Mouse (Mus musculus) forebrain, postnatal 0 days (tissue): Measurements from ENCODE around the gene Zfp354a. TPM values are rescaled to one million over a fixed set of nuclear protein-coding genes. Genes with fewer than 3 reads are reported as not detected.

Source experiments
- ATAC-seq: fragments of 200-750 bp; cut with Nextera tagmentation; 2 replicates; pipeline ENCODE4 v1.8.0; 2017; ENCODE audit warnings: mild to moderate bottlenecking, moderate library complexity
- DNase-seq: peaks from one replicate; pipeline ENCODE4 v3.0.0-alpha.2; 2015
- H3K27ac ChIP-seq: fragments of 300-500 bp; sonication (generic); 2 replicates; pipeline ENCODE4 v1.5.1; 2014; ENCODE audit warnings: low read depth, mild to moderate bottlenecking, antibody characterized with exemption, low read length, moderate library complexity, mixed read lengths
- H3K27me3 ChIP-seq: fragments of 300-500 bp; sonication (generic); 2 replicates; pipeline ENCODE4 v1.6.1; 2014; ENCODE audit warnings: mild to moderate bottlenecking, low read length, mixed read lengths; ENCODE audit not compliant: insufficient read depth
- H3K36me3 ChIP-seq: fragments of 300-500 bp; sonication (generic); 2 replicates; pipeline ENCODE4 v1.6.1; 2014; ENCODE audit warnings: mild to moderate bottlenecking, moderate library complexity; ENCODE audit not compliant: insufficient read depth
- H3K4me1 ChIP-seq: fragments of 300-500 bp; sonication (generic); 2 replicates; pipeline ENCODE4 v1.6.1; 2014; ENCODE audit warnings: antibody characterized with exemption; ENCODE audit not compliant: insufficient read depth
- H3K4me2 ChIP-seq: fragments of 300-500 bp; sonication (generic); 2 replicates; pipeline ENCODE4 v1.6.1; 2014; ENCODE audit warnings: low read depth, mild to moderate bottlenecking, moderate library complexity
- H3K4me3 ChIP-seq: fragments of 300-500 bp; sonication (generic); 2 replicates; pipeline ENCODE4 v1.5.1; 2014; ENCODE audit warnings: low read depth, low read length, mixed read lengths
- H3K9ac ChIP-seq: fragments of 300-500 bp; sonication (generic); 2 replicates; pipeline ENCODE4 v1.6.1; 2014; ENCODE audit warnings: mild to moderate bottlenecking
- H3K9me3 ChIP-seq: fragments of 300-500 bp; sonication (generic); 2 replicates; pipeline ENCODE4 v1.6.1; 2016; ENCODE audit warnings: low read length
- CTCF ChIP-seq: sonication (generic); IDR thresholded peaks from 2 replicates; pipeline ENCODE4 v1.5.1; 2016; ENCODE audit warnings: antibody characterized with exemption, control low read depth, low read depth
- WGBS: fragments of 180-500 bp; shearing (Covaris S2); extraction: QIAGEN DNeasy Blood & Tissue Kit; methylation state at CpG from one replicate; pipeline ENCODE4 v1.1.7; 2014; 5-methylcytosine and 5-hydroxymethylcytosine counted together
- polyA plus RNA-seq: library from polyadenylated mRNA; unstranded; fragments of >200 nt; fragmentation: Nextera tagmentation; extraction: Ambion mirVana; gene quantifications from 2 replicates; pipeline ENCODE4 v1.2.1, GENCODE M21; 2015
- total RNA-seq: library from RNA; depleted of rRNA; stranded (reverse); fragments of >200 nt; gene quantifications from 2 replicates; pipeline ENCODE4 v1.2.3, GENCODE M21; 2014; rRNA removed

The Zfp354a gene
- total and polyA plus RNA-seq, 2 experiments from 2014 or later = 9.8 to 20.4 TPM

DNA sequence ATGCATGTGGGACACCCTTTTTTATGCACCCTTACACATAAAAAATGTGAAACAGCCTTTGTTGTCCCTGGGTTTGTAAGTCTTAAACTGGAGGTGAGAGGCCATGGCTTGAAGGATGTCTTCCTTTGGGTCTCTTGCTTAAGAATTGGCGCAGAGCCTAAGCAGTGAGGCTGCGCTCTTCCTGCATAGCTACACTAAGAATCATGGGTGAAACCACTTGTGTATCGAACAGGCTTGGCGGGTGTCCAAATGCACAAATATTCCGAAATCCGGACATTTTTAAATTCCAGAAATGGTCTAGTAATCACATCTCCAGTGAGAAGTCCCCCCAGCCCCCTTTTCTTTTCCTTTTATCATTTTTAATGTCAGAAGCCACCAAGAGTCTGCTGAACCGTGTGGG lies 4.2 kb downstream of the Zfp354a start:
- Histone ChIP-seq H3K27me3 (no peaks in the 10 kb centered on the region), H3K4me2 (no peak overlapping the region), H3K27ac (no peak overlapping the region), H3K9ac (no peak overlapping the region), H3K4me3 (no peak overlapping the region), H3K9me3 (no peaks in the 10 kb centered on the region), H3K36me3 (peaks cover 38% of the 10 kb centered on the region), H3K4me1 (peaks cover 10% of the 10 kb centered on the region; the same call in 1 of the 2 replicates)
- WGBS = 90% methylated on average over 7 of the region's 7 CpGs
- TF ChIP-seq CTCF = no peak
- DNase-seq (no peak), ATAC-seq (no peak)

DNA sequence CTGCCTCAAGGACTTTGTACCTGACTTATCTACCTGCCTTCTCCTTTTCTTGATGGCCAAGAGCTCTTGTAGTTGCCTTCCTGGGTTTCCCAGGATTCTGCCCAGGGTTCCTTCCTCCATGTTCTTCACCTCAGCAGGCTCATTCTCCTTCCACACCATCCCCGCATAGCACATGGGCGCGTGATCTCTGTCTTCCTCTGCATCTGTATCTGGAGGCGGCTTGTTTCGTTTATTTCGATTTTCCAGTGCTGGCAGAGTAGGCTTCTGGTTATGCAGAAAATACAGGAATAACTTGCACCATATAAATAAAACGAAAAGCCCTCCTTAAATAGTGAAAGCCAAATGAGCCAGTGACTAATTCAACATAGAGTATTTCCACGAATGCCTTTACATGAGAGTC lies 4.8 kb downstream of the Zfp354a start:
- ATAC-seq (no peak), DNase-seq (no peak)
- Histone ChIP-seq H3K4me2 (no peak overlapping the region), H3K9ac (no peak overlapping the region), H3K4me1 (peaks cover 10% of the 10 kb centered on the region; the same call in 1 of the 2 replicates), H3K36me3 (peaks cover 44% of the 10 kb centered on the region), H3K4me3 (no peak overlapping the region), H3K27me3 (no peaks in the 10 kb centered on the region), H3K9me3 (no peaks in the 10 kb centered on the region), H3K27ac (no peak overlapping the region)
- WGBS = 96% methylated on average over 8 of the region's 8 CpGs
- no peak for TF ChIP-seq CTCF

DNA sequence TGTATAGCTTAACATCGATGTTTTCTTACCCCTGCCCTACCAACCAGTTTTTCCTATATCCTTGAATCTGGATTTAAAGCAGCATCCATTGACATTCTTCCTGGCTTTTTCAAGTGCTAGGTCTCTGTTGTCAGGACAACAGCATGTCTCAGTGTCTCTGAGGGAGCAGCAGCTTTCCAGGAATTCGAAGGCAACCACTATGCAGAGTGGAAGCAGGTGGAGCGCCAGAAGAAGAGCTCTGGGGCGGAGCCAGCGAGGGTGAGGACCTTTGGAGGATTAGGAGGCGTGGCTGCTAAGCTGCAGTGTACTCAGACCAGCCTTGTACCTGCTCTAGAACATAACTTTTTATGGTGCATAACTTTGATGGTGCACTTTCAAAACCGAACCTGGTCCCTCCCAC lies 25.5 kb downstream of the Zfp354a start:
- H3K4me2 ChIP-seq = no peak overlapping the region
- no peaks in the 10 kb centered on the region for H3K4me1 ChIP-seq
- H3K9me3 ChIP-seq = no peaks in the 10 kb centered on the region
- H3K9ac ChIP-seq = no peak overlapping the region
- DNase-seq (peak; percentile 4), ATAC-seq (peak; percentile 75)
- TF ChIP-seq CTCF = no peak
- H3K36me3 ChIP-seq = no peaks in the 10 kb centered on the region
- WGBS = 50% methylated on average over 7 of the region's 7 CpGs
- H3K27me3 ChIP-seq = no peaks in the 10 kb centered on the region
- no peak overlapping the region for H3K27ac ChIP-seq
- no peak overlapping the region for H3K4me3 ChIP-seq

DNA sequence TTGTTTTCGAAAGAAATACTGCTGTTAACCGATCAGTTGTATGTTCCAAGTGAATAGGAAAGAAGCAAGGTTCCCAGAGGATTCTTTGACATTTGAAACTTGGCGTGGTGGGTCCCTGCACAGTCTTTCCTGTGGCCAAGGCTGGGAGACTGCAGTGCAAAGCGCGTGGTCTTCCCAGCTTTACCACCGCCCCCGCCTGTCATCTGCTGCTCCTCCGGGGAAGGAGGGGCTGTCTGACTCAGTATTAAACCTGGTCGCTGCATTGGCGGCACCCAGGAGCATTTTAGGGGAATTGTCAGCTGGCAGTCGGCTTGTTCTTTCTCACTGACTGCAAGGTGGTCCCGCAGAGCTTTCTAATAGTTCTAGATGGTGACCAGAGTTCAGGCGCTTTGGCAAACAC lies 26.2 kb downstream of the Zfp354a start:
- H3K36me3 ChIP-seq = no peaks in the 10 kb centered on the region
- H3K4me2 ChIP-seq = no peak overlapping the region
- no peaks in the 10 kb centered on the region for H3K9me3 ChIP-seq
- no peaks in the 10 kb centered on the region for H3K4me1 ChIP-seq
- H3K27me3 ChIP-seq = no peaks in the 10 kb centered on the region
- no peak for TF ChIP-seq CTCF
- ATAC-seq = no peak
- 64% methylated on average over 13 of the region's 13 CpGs for WGBS
- H3K4me3 ChIP-seq = no peak overlapping the region
- H3K9ac ChIP-seq = no peak overlapping the region
- no peak for DNase-seq
- H3K27ac ChIP-seq = no peak overlapping the region

DNA sequence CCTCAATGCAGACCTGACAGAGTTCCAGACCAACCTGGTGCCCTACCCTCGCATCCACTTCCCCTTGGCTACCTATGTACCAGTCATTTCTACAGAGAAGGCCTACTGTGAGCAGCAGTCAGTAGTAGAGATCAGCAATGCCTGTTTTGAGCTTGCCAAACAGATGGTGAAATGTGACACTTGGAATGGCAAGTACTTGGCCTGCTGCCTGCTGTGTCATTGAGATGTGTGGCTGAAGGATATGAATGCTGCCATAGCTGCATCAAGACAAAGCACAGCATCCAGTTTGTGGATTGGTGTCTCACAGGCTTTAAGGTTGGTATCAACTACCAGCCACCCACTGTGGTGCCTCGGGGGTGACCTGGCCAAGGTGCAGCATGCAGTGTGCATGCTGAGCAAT lies 48.2 kb downstream of the Zfp354a start:
- no peak overlapping the region for H3K27ac ChIP-seq
- no peaks in the 10 kb centered on the region for H3K27me3 ChIP-seq
- ATAC-seq (no peak), DNase-seq (peak; percentile 11)
- TF ChIP-seq CTCF = no peak
- H3K9ac ChIP-seq = no peak overlapping the region
- H3K9me3 ChIP-seq = no peaks in the 10 kb centered on the region
- no peak overlapping the region for H3K4me2 ChIP-seq
- no peak overlapping the region for H3K4me3 ChIP-seq
- H3K4me1 ChIP-seq = no peaks in the 10 kb centered on the region
- no peaks in the 10 kb centered on the region for H3K36me3 ChIP-seq
- WGBS = 72% methylated on average over 2 of the region's 2 CpGs

DNA sequence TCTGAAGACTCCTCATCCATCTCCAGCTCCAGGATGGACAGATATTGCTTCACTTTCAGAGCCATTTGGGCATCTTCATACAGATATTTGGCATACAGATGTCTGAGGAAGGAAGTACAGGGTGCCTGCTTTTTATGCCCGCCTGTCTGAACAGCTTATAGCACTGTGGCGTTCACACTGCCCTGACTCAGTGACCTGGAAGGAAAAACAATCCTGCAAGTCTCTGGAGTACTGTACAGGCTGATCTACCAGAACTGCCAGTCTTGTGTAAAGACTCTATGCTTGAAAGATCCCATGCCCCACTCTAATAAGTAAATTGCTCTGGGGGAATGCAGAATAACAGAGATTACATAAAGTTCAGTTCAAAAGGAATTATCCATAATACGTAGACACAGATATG lies 51.6 kb downstream of the Zfp354a start:
- no peak overlapping the region for H3K27ac ChIP-seq
- H3K4me1 ChIP-seq = no peaks in the 10 kb centered on the region
- no peak overlapping the region for H3K4me3 ChIP-seq
- TF ChIP-seq CTCF = no peak
- ATAC-seq = no peak
- no peaks in the 10 kb centered on the region for H3K27me3 ChIP-seq
- no peak for DNase-seq
- H3K36me3 ChIP-seq = no peaks in the 10 kb centered on the region
- WGBS = 85% methylated on average over 3 of the region's 3 CpGs
- H3K4me2 ChIP-seq = no peak overlapping the region
- H3K9me3 ChIP-seq = no peaks in the 10 kb centered on the region
- no peak overlapping the region for H3K9ac ChIP-seq

Other genes with a start within 250 kb of the Zfp354a start
- gene Zfp354c, start 231.5 kb upstream of the Zfp354a start, total RNA-seq = 42.7 and 46.6 TPM in 2 replicates
- gene Zfp354c, start 231.5 kb upstream of the Zfp354a start, polyA plus RNA-seq = 27.1 and 35.1 TPM in 2 replicates
- 3.5 and 5.9 TPM in 2 replicates for gene Zfp879, start 217.7 kb upstream of the Zfp354a start, total RNA-seq
- 1.1 and 1.6 TPM in 2 replicates for gene Zfp879, start 217.7 kb upstream of the Zfp354a start, polyA plus RNA-seq
- gene Grm6, start 208.6 kb upstream of the Zfp354a start, total RNA-seq = not detected in 2 replicates
- gene Grm6, start 208.6 kb upstream of the Zfp354a start, polyA plus RNA-seq = not detected in 2 replicates
- gene Zfp454, start 171.6 kb upstream of the Zfp354a start, total RNA-seq = 8.2 and 8.4 TPM in 2 replicates
- gene Zfp454, start 171.6 kb upstream of the Zfp354a start, polyA plus RNA-seq = 7.7 and 8.7 TPM in 2 replicates
- gene Zfp2, start 143.1 kb upstream of the Zfp354a start, total RNA-seq = 39.8 and 39.9 TPM in 2 replicates
- gene Zfp2, start 143.1 kb upstream of the Zfp354a start, polyA plus RNA-seq = 29.5 and 35.2 TPM in 2 replicates
- gene Zfp354b, start 127.6 kb upstream of the Zfp354a start, total RNA-seq = 4.6 and 5.0 TPM in 2 replicates
- 2.1 and 2.3 TPM in 2 replicates for gene Zfp354b, start 127.6 kb upstream of the Zfp354a start, polyA plus RNA-seq
- not detected in 2 replicates for gene 4933414I15Rik, start 115.5 kb upstream of the Zfp354a start, total RNA-seq
- not detected in 2 replicates for gene 4933414I15Rik, start 115.5 kb upstream of the Zfp354a start, polyA plus RNA-seq
- gene Prop1, start 105.5 kb upstream of the Zfp354a start, total RNA-seq = 0.38 TPM in 1 of 2 replicates, not detected in the other
- not detected in 2 replicates for gene Prop1, start 105.5 kb upstream of the Zfp354a start, polyA plus RNA-seq
- not detected in 2 replicates for gene Olfr1378, start 92.7 kb upstream of the Zfp354a start, total RNA-seq
- gene Olfr1378, start 92.7 kb upstream of the Zfp354a start, polyA plus RNA-seq = not detected in 2 replicates
- gene Olfr1377, start 77.3 kb upstream of the Zfp354a start, total RNA-seq = not detected in 2 replicates
- not detected in 2 replicates for gene Olfr1377, start 77.3 kb upstream of the Zfp354a start, polyA plus RNA-seq
- not detected in 2 replicates for gene Olfr51, start 55.7 kb upstream of the Zfp354a start, total RNA-seq
- gene Olfr51, start 55.7 kb upstream of the Zfp354a start, polyA plus RNA-seq = not detected in 2 replicates
- gene Olfr54, start 45.0 kb upstream of the Zfp354a start, total RNA-seq = not detected in 2 replicates
- gene Olfr54, start 45.0 kb upstream of the Zfp354a start, polyA plus RNA-seq = not detected in 2 replicates
- gene Olfr1375, start 11.1 kb upstream of the Zfp354a start, total RNA-seq = not detected in 2 replicates
- gene Olfr1375, start 11.1 kb upstream of the Zfp354a start, polyA plus RNA-seq = not detected in 2 replicates
- gene Gm12569, start 161.2 kb downstream of the Zfp354a start, total RNA-seq = not detected in 2 replicates
- not detected in 2 replicates for gene Gm12569, start 161.2 kb downstream of the Zfp354a start, polyA plus RNA-seq
- 94.9 and 116 TPM in 2 replicates for gene Clk4, start 202.5 kb downstream of the Zfp354a start, total RNA-seq
- 105 and 114 TPM in 2 replicates for gene Clk4, start 202.5 kb downstream of the Zfp354a start, polyA plus RNA-seq
- not detected in 2 replicates for gene BC049762, start 203.8 kb downstream of the Zfp354a start, total RNA-seq
- 0.53 and 0.56 TPM in 2 replicates for gene BC049762, start 203.8 kb downstream of the Zfp354a start, polyA plus RNA-seq
- gene Col23a1, start 230.7 kb downstream of the Zfp354a start, total RNA-seq = 11.8 and 12.6 TPM in 2 replicates
- gene Col23a1, start 230.7 kb downstream of the Zfp354a start, polyA plus RNA-seq = 3.2 and 3.8 TPM in 2 replicates